In genomic region chr15:62253724-62254123, GRCm38 (mm10) we compare ENCODE assay signal across 31 mouse cellular contexts.
"Had no signal": no experiment of that assay in that cellular context is flagged by ENCODE, and none has a peak within 500 bp of the region (broad histone marks: within the 10 kb centered on the region; RNA-seq: fewer than 3 reads in every experiment).

No protein-coding gene starts in this region.

- H3K4me2 ChIP-seq: limb, embryonic 12.5 days; limb, embryonic 13.5 days; limb, embryonic 15.5 days; liver, embryonic 11.5 days; liver, embryonic 12.5 days; liver, embryonic 13.5 days; liver, embryonic 15.5 days; lung, embryonic 14.5 days; lung, embryonic 15.5 days; midbrain, embryonic 11.5 days; midbrain, embryonic 12.5 days; midbrain, embryonic 13.5 days; midbrain, embryonic 15.5 days had no signal

- ATAC-seq: liver, embryonic 12.5 days; liver, postnatal 0 days; lung, postnatal 0 days; midbrain, embryonic 13.5 days; midbrain, embryonic 15.5 days; midbrain, embryonic 16.5 days had no signal

- DNase-seq: left cerebral cortex, postnatal 4 days; liver; liver, embryonic 13.5 days; liver, postnatal 0 days; lung, adult 18-20 months; lung, adult 2 months; lung, embryonic 14.5 days; lung, postnatal 10 days; lung, postnatal 14 days; lung, postnatal 36 days; lung, postnatal 4 days; midbrain, embryonic 14.5 days had no signal

- H3K4me3 ChIP-seq: limb, embryonic 10.5 days; limb, embryonic 12.5 days; limb, embryonic 13.5 days; limb, embryonic 15.5 days; liver, embryonic 12.5 days; liver, embryonic 13.5 days; liver, embryonic 15.5 days; lung, embryonic 15.5 days; megakaryocyte, embryonic 14.5 days; midbrain, embryonic 10.5 days; midbrain, embryonic 12.5 days; midbrain, embryonic 13.5 days; midbrain, embryonic 15.5 days; myocyte had no signal

- H3K27me3 ChIP-seq: limb, embryonic 12.5 days; limb, embryonic 13.5 days; limb, embryonic 15.5 days; liver, embryonic 12.5 days; liver, embryonic 13.5 days; liver, embryonic 15.5 days; lung, embryonic 15.5 days; megakaryocyte, embryonic 14.5 days; midbrain, embryonic 12.5 days; midbrain, embryonic 13.5 days; midbrain, embryonic 15.5 days had no signal

- H3K9ac ChIP-seq: limb, embryonic 12.5 days; limb, embryonic 13.5 days; limb, embryonic 15.5 days; liver, embryonic 12.5 days; liver, embryonic 13.5 days; liver, embryonic 14.5 days; liver, embryonic 15.5 days; liver, postnatal 0 days; lung, embryonic 14.5 days; lung, embryonic 15.5 days; midbrain, embryonic 12.5 days; midbrain, embryonic 13.5 days; midbrain, embryonic 15.5 days had no signal

- H3K36me3 ChIP-seq: limb, embryonic 10.5 days; limb, embryonic 12.5 days; limb, embryonic 13.5 days; limb, embryonic 15.5 days; liver, embryonic 15.5 days; lung, embryonic 15.5 days; midbrain, embryonic 10.5 days; midbrain, embryonic 12.5 days; midbrain, embryonic 13.5 days; midbrain, embryonic 15.5 days had no signal

- H3K9me3 ChIP-seq: limb, embryonic 10.5 days; limb, embryonic 12.5 days; limb, embryonic 13.5 days; limb, embryonic 15.5 days; liver, embryonic 12.5 days; liver, embryonic 13.5 days; liver, embryonic 15.5 days; lung, embryonic 15.5 days; megakaryocyte, embryonic 14.5 days; midbrain, embryonic 10.5 days; midbrain, embryonic 12.5 days; midbrain, embryonic 15.5 days had no signal

- H3K27ac ChIP-seq: limb, embryonic 10.5 days; limb, embryonic 12.5 days; limb, embryonic 13.5 days; limb, embryonic 15.5 days; liver, embryonic 12.5 days; liver, embryonic 13.5 days; liver, embryonic 14.5 days; liver, embryonic 15.5 days; lung, embryonic 15.5 days; macrophage; midbrain, embryonic 10.5 days; midbrain, embryonic 12.5 days; midbrain, embryonic 13.5 days; midbrain, embryonic 15.5 days had no signal
